Comparison of ENCODE assay signal across 10 mouse cellular contexts in genomic region chr2:152089078-152089477, GRCm38 (mm10). TPM values are rescaled to one million over a fixed set of nuclear protein-coding genes. Genes with fewer than 3 reads are reported as not detected.
DNase-seq lines count a peak whose midpoint lies in the region; ATAC-seq and TF ChIP-seq lines count a peak whose summit lies in the region.
"Had no signal": no experiment of that assay in that cellular context is flagged by ENCODE, and none has a peak within 500 bp of the region (broad histone marks: within the 10 kb centered on the region; RNA-seq: fewer than 3 reads in every experiment).

No protein-coding gene starts in this region.

- TF ChIP-seq CTCF in bone marrow macrophage, adult 2 months (IDR thresholded peaks at IDR 0.05; ENCODE audit: low read depth, low read length): peak; percentile 94
- TF ChIP-seq CTCF in embryonic fibroblast, embryonic 13.5 days (IDR thresholded peaks at IDR 0.05; ENCODE audit: borderline replicate concordance, insufficient read depth, low read length): 0 out of 2 replicates have a peak, but pooled peaks have one; percentile 25

- H3K9ac ChIP-seq in midbrain, embryonic 16.5 days (ENCODE audit: low read depth, low read length): no peak overlapping the region

- no peak overlapping the region for H3K4me2 ChIP-seq in midbrain, embryonic 16.5 days (ENCODE audit: low read length)

- no peak for TF ChIP-seq POLR2A in bone marrow macrophage, adult 2 months (IDR thresholded peaks at IDR 0.05; ENCODE audit: borderline replicate concordance, low read depth, low read length)
- no peak for TF ChIP-seq POLR2A in embryonic fibroblast, embryonic 13.5 days (IDR thresholded peaks at IDR 0.05; ENCODE audit: low read depth, low read length)

- 17% methylated on average over 4 of the region's 4 CpGs for WGBS in midbrain, embryonic 10.5 days
- WGBS in midbrain, embryonic 16.5 days: 5% methylated on average over 4 of the region's 4 CpGs

- peaks cover 58% of the 10 kb centered on the region for H3K4me1 ChIP-seq in midbrain, embryonic 10.5 days
- peaks cover 32% of the 10 kb centered on the region for H3K4me1 ChIP-seq in midbrain, embryonic 16.5 days (ENCODE audit: control insufficient read depth, insufficient read depth, low read length)
- H3K4me1 ChIP-seq in bone marrow macrophage, adult 2 months (ENCODE audit: control insufficient read depth, insufficient read depth, low read length): no peaks in the 10 kb centered on the region
- H3K4me1 ChIP-seq in embryonic fibroblast, embryonic 13.5 days (ENCODE audit: control insufficient read depth, insufficient read depth, low read length): no peaks in the 10 kb centered on the region

- DNase-seq in adrenal gland, adult 2 months: peak; percentile 59
- no peak for DNase-seq in adrenal gland, adult 8-10 months
- DNase-seq in midbrain, embryonic 10.5 days (ENCODE audit: low spot score): peak; percentile 49
- DNase-seq in left cerebral cortex, postnatal 25 days (ENCODE audit: low spot score in 2 of 2): peak; percentile 75 to 82
- DNase-seq in retina, adult 2 months (ENCODE audit: low read depth, low spot score): peak; percentile 50

- ATAC-seq in midbrain, embryonic 16.5 days: no peak

- peaks cover 72% of the 10 kb centered on the region for H3K27me3 ChIP-seq in midbrain, embryonic 10.5 days (ENCODE audit: low read depth, poor library complexity, severe bottlenecking)
- H3K27me3 ChIP-seq in midbrain, embryonic 16.5 days (ENCODE audit: control insufficient read depth, insufficient read depth, low read depth, low read length): no peaks in the 10 kb centered on the region

- no peaks in the 10 kb centered on the region for H3K9me3 ChIP-seq in midbrain, embryonic 10.5 days (replicated peaks)
- H3K9me3 ChIP-seq in midbrain, embryonic 16.5 days (replicated peaks; ENCODE audit: control insufficient read depth, low read length, poor library complexity, severe bottlenecking): no peaks in the 10 kb centered on the region

- H3K4me3 ChIP-seq in midbrain, embryonic 10.5 days: no peak overlapping the region
- H3K4me3 ChIP-seq in midbrain, embryonic 16.5 days (ENCODE audit: low read depth, low read length): no peak overlapping the region
- no peak overlapping the region for H3K4me3 ChIP-seq in bone marrow macrophage, adult 2 months (ENCODE audit: insufficient read depth, low read length)
- no peak overlapping the region for H3K4me3 ChIP-seq in embryonic fibroblast, embryonic 13.5 days (ENCODE audit: insufficient read depth, low read length)

- H3K27ac ChIP-seq in midbrain, embryonic 10.5 days (replicated peaks): no peak overlapping the region
- no peak overlapping the region for H3K27ac ChIP-seq in midbrain, embryonic 16.5 days (ENCODE audit: low read length)
- H3K27ac ChIP-seq in bone marrow macrophage, adult 2 months (ENCODE audit: insufficient read depth, low read depth, low read length): no peak overlapping the region
- H3K27ac ChIP-seq in embryonic fibroblast, embryonic 13.5 days (ENCODE audit: insufficient read depth, low read length): no peak overlapping the region
- H3K27ac ChIP-seq: macrophage had no signal

- peaks cover 5% of the 10 kb centered on the region; the same call in 1 of the 2 replicates for H3K36me3 ChIP-seq in midbrain, embryonic 10.5 days
- H3K36me3 ChIP-seq in midbrain, embryonic 16.5 days (ENCODE audit: control insufficient read depth, insufficient read depth, low read length): peaks cover 3% of the 10 kb centered on the region; the same call in 1 of the 2 replicates

- intact Hi-C loops in left cerebral cortex, postnatal 25 days (cut with DNase I): loop anchor here (1.0 to 2.0 kb wide), 2 partner anchors 60 to 108 kb away; no protein-coding TSS in a partner anchor

RNA-seq across cellular contexts. Expression of gene Scrt2, which starts 7.7 kb away (rescaled TPM):
- under 1 TPM; 0.21 to 0.35 TPM for total RNA-seq in adrenal gland, adult 2 months (2021)
- 0.27 and 0.36 TPM in 2 replicates for polyA plus RNA-seq in adrenal gland, adult 2 months (2012; rRNA removed)
- under 1 TPM; 0.23 to 0.30 (median 0.26) TPM for total RNA-seq in adrenal gland, adult 8-10 months (2022)
- polyA plus RNA-seq in midbrain, embryonic 10.5 days (2016; fragmentation: Nextera tagmentation; extraction: Ambion mirVana): 2.2 and 4.7 TPM in 2 replicates
- 5.8 and 7.7 TPM in 2 replicates for polyA plus RNA-seq in midbrain, embryonic 16.5 days (2015; fragmentation: Nextera tagmentation; extraction: Ambion mirVana)
- polyA plus RNA-seq in bone marrow macrophage, adult 2 months (2012; ENCODE audit: insufficient read depth, insufficient read length, missing spikeins): not detected in 2 replicates
- not detected in 2 replicates for polyA plus RNA-seq in embryonic fibroblast, embryonic 13.5 days (2011; ENCODE audit: insufficient read length, low read depth, missing spikeins)
- total RNA-seq in left cerebral cortex, postnatal 25 days (2021): 10 to 100 TPM; 15.2 to 18.5 TPM
- total RNA-seq: gastrocnemius, postnatal 36 days had no signal
- polyA plus RNA-seq: macrophage had no signal

RNA-seq across cellular contexts. Expression of gene Srxn1, which starts 16.2 kb away (rescaled TPM):
- 100 to 1,000 TPM; 188 to 772 TPM for total RNA-seq in adrenal gland, adult 2 months (2021)
- polyA plus RNA-seq in adrenal gland, adult 2 months (2012; rRNA removed): 315 and 608 TPM in 2 replicates
- 100 to 1,000 TPM; 134 to 367 (median 207) TPM for total RNA-seq in adrenal gland, adult 8-10 months (2022)
- polyA plus RNA-seq in midbrain, embryonic 10.5 days (2016; fragmentation: Nextera tagmentation; extraction: Ambion mirVana): 14.8 and 18.5 TPM in 2 replicates
- 21.8 and 25.4 TPM in 2 replicates for polyA plus RNA-seq in midbrain, embryonic 16.5 days (2015; fragmentation: Nextera tagmentation; extraction: Ambion mirVana)
- 50.2 and 54.5 TPM in 2 replicates for polyA plus RNA-seq in bone marrow macrophage, adult 2 months (2012; ENCODE audit: insufficient read depth, insufficient read length, missing spikeins)
- 39.1 and 47.8 TPM in 2 replicates for polyA plus RNA-seq in embryonic fibroblast, embryonic 13.5 days (2011; ENCODE audit: insufficient read length, low read depth, missing spikeins)
- total RNA-seq in left cerebral cortex, postnatal 25 days (2021): 10 to 100 TPM; 85.6 to 96.7 TPM

RNA-seq across cellular contexts. Expression of gene Tcf15, which starts 54.3 kb away (rescaled TPM):
- total RNA-seq in adrenal gland, adult 2 months (2021): 1 to 10 TPM; 2.8 to 5.7 TPM
- polyA plus RNA-seq in adrenal gland, adult 2 months (2012; rRNA removed): 19.0 and 32.0 TPM in 2 replicates
- 1 to 10 TPM; 1.5 to 4.1 (median 3.0) TPM for total RNA-seq in adrenal gland, adult 8-10 months (2022)
- 1.9 and 3.0 TPM in 2 replicates for polyA plus RNA-seq in midbrain, embryonic 10.5 days (2016; fragmentation: Nextera tagmentation; extraction: Ambion mirVana)
- 0.69 and 1.0 TPM in 2 replicates for polyA plus RNA-seq in midbrain, embryonic 16.5 days (2015; fragmentation: Nextera tagmentation; extraction: Ambion mirVana)
- polyA plus RNA-seq in bone marrow macrophage, adult 2 months (2012; ENCODE audit: insufficient read depth, insufficient read length, missing spikeins): not detected in 2 replicates
- not detected in 2 replicates for polyA plus RNA-seq in embryonic fibroblast, embryonic 13.5 days (2011; ENCODE audit: insufficient read length, low read depth, missing spikeins)
- total RNA-seq in left cerebral cortex, postnatal 25 days (2021): 1 to 10 TPM in 1 of 2 experiments, under 1 TPM in 1; 0.76 to 1.1 TPM
- polyA plus RNA-seq: macrophage had no signal
